Mouse (Mus musculus): ENCODE data around the gene Map2k6. TPM values are rescaled to one million over a fixed set of nuclear protein-coding genes. Genes with fewer than 3 reads are reported as not detected.

The Map2k6 gene
- polyA plus RNA-seq, 1 experiment, result 3.6 TPM

GRCm38 (mm10) chr11:110563272-110563671, 164.3 kb downstream of the Map2k6 start:
- TF ChIP-seq CTCF (IDR thresholded peaks at IDR 0.05; ENCODE audit: low read depth, low read length) (no peak), POLR2A (IDR thresholded peaks at IDR 0.05; ENCODE audit: borderline replicate concordance, low read depth, low read length) (no peak)
- peaks cover 19% of the 10 kb centered on the region for H3K4me1 ChIP-seq (ENCODE audit: control insufficient read depth, insufficient read depth, low read length)
- no peak overlapping the region for H3K27ac ChIP-seq (ENCODE audit: insufficient read depth, low read depth, low read length)
- no peak overlapping the region for H3K4me3 ChIP-seq (ENCODE audit: insufficient read depth, low read length)

GRCm38 (mm10) chr11:110563801-110564200, 164.9 kb downstream of the Map2k6 start:
- H3K27ac ChIP-seq (ENCODE audit: insufficient read depth, low read depth, low read length), result no peak overlapping the region
- H3K4me1 ChIP-seq (ENCODE audit: control insufficient read depth, insufficient read depth, low read length), result peaks cover 19% of the 10 kb centered on the region
- H3K4me3 ChIP-seq (ENCODE audit: insufficient read depth, low read length), result no peak overlapping the region
- no peak for TF ChIP-seq POLR2A (IDR thresholded peaks at IDR 0.05; ENCODE audit: borderline replicate concordance, low read depth, low read length)
- TF ChIP-seq CTCF (IDR thresholded peaks at IDR 0.05; ENCODE audit: low read depth, low read length), result no peak

DNA sequence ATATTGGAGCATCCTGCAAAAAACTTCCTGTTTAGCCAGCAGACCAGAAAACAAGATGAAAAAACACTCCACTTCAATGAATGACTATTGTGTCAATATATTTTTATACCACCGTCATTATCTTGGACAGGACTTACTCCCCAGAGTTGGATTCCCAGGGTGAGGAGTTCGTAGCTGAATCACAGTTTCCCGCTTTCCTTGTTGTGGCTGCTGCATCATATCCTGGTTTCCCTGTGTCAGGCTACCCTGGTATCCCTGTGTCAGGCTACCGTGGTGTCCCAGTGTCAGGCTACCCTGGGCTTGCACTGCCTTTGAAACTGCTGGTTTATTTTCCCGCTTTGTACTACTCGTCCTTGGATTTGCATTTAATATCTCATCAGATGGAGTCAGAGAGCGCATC, 167.4 kb downstream of the Map2k6 start:
- Histone ChIP-seq H3K4me3 (ENCODE audit: insufficient read depth, low read length) (no peak overlapping the region), H3K4me1 (ENCODE audit: control insufficient read depth, insufficient read depth, low read length) (peaks cover 19% of the 10 kb centered on the region), H3K27ac (ENCODE audit: insufficient read depth, low read depth, low read length) (no peak overlapping the region)
- TF ChIP-seq POLR2A (IDR thresholded peaks at IDR 0.05; ENCODE audit: borderline replicate concordance, low read depth, low read length) (no peak), CTCF (IDR thresholded peaks at IDR 0.05; ENCODE audit: low read depth, low read length) (no peak)

DNA sequence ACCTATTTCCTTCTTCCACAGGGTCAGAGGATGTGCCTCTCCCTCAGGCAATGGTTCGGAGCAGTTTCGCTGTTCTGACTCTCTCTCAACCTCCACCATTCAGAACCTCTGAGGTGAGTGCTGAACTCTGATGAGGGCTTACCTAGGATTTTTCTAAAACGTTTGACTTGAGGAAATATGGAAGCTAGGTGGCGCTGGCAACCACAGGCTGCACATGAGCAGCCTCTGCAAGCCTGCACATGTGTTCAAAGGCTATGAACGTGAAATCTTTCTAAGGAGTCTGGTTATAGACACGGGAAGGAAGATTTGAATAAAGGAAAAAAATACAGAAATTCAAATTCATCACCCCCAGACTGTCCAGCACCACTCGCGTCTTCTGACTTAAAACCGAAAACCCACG, 173.6 kb downstream of the Map2k6 start:
- Histone ChIP-seq H3K4me3 (ENCODE audit: insufficient read depth, low read length) (no peak overlapping the region), H3K4me1 (ENCODE audit: control insufficient read depth, insufficient read depth, low read length) (no peaks in the 10 kb centered on the region), H3K27ac (ENCODE audit: insufficient read depth, low read depth, low read length) (no peak overlapping the region)
- TF ChIP-seq POLR2A (IDR thresholded peaks at IDR 0.05; ENCODE audit: borderline replicate concordance, low read depth, low read length), result no peak
- TF ChIP-seq CTCF (IDR thresholded peaks at IDR 0.05; ENCODE audit: low read depth, low read length), result peak; percentile 80

Other genes starting within 250 kb of the Map2k6 start
- gene Abca9, start 230.9 kb upstream of the Map2k6 start, polyA plus RNA-seq (2012; ENCODE audit: insufficient read depth, insufficient read length, missing spikeins), result 66.7 and 77.2 TPM in 2 replicates
- 4.6 and 5.6 TPM in 2 replicates for gene Abca6, start 147.3 kb upstream of the Map2k6 start, polyA plus RNA-seq (2012; ENCODE audit: insufficient read depth, insufficient read length, missing spikeins)
- gene Abca5, start 61.4 kb upstream of the Map2k6 start, polyA plus RNA-seq (2012; ENCODE audit: insufficient read depth, insufficient read length, missing spikeins), result 1.5 and 1.7 TPM in 2 replicates

Data from bone marrow macrophage, adult 2 months (primary cell).